In genomic region chr12:36214389-36215148, GRCm38 (mm10) we compare ENCODE assay signal across 11 mouse cellular contexts. TPM values are rescaled to one million over a fixed set of nuclear protein-coding genes. Genes with fewer than 3 reads are reported as not detected.
DNase-seq lines count a peak whose midpoint lies in the region; ATAC-seq and TF ChIP-seq lines count a peak whose summit lies in the region.
"Had no signal": no experiment of that assay in that cellular context is flagged by ENCODE, and none has a peak within 500 bp of the region (broad histone marks: within the 10 kb centered on the region; RNA-seq: fewer than 3 reads in every experiment).

No protein-coding gene starts in this region.

- TF ChIP-seq EP300 in lung, postnatal 0 days (IDR thresholded peaks at IDR 0.05): no peak

- H3K4me3 ChIP-seq in lung, postnatal 0 days (ENCODE audit: low read depth, low read length): no peak overlapping the region
- H3K4me3 ChIP-seq in forebrain, embryonic 12.5 days (replicated peaks): no peak overlapping the region
- no peak overlapping the region for H3K4me3 ChIP-seq in hindbrain, postnatal 0 days (ENCODE audit: low read length)
- H3K4me3 ChIP-seq in neural tube, embryonic 14.5 days (ENCODE audit: low read depth, low read length): no peak overlapping the region
- no peak overlapping the region for H3K4me3 ChIP-seq in cerebellum, adult 2 months (replicated peaks; ENCODE audit: insufficient read depth, low read depth, low read length)
- H3K4me3 ChIP-seq: embryonic facial prominence, embryonic 12.5 days; gastrocnemius, adult 2 months; heart, embryonic 15.5 days had no signal

- no peaks in the 10 kb centered on the region for H3K27me3 ChIP-seq in lung, postnatal 0 days (replicated peaks; ENCODE audit: insufficient read depth, low read length)
- H3K27me3 ChIP-seq in forebrain, embryonic 12.5 days: no peaks in the 10 kb centered on the region
- no peaks in the 10 kb centered on the region for H3K27me3 ChIP-seq in hindbrain, postnatal 0 days (ENCODE audit: insufficient read depth, low read length)
- H3K27me3 ChIP-seq in neural tube, embryonic 14.5 days (ENCODE audit: control insufficient read depth, insufficient read depth, low read length): no peaks in the 10 kb centered on the region
- H3K27me3 ChIP-seq in cerebellum, adult 2 months (ENCODE audit: control insufficient read depth, insufficient read depth, low read length): no peaks in the 10 kb centered on the region
- H3K27me3 ChIP-seq: embryonic facial prominence, embryonic 12.5 days; heart, embryonic 15.5 days had no signal

- H3K4me1 ChIP-seq in lung, postnatal 0 days (ENCODE audit: insufficient read depth, low read depth, low read length): no peaks in the 10 kb centered on the region
- no peaks in the 10 kb centered on the region for H3K4me1 ChIP-seq in forebrain, embryonic 12.5 days
- H3K4me1 ChIP-seq in hindbrain, postnatal 0 days (ENCODE audit: insufficient read depth, low read length): no peaks in the 10 kb centered on the region
- H3K4me1 ChIP-seq in neural tube, embryonic 14.5 days (ENCODE audit: control insufficient read depth, insufficient read depth, low read length): peaks cover 5% of the 10 kb centered on the region; the same call in 1 of the 2 replicates
- H3K4me1 ChIP-seq in cerebellum, adult 2 months (ENCODE audit: control insufficient read depth, insufficient read depth, low read length): no peaks in the 10 kb centered on the region
- H3K4me1 ChIP-seq: heart, embryonic 15.5 days had no signal

- 51% methylated on average over 8 of the region's 8 CpGs for WGBS in lung, postnatal 0 days
- WGBS in forebrain, embryonic 12.5 days: 54% methylated on average over 8 of the region's 8 CpGs
- 42% methylated on average over 8 of the region's 8 CpGs for WGBS in hindbrain, postnatal 0 days
- WGBS in neural tube, embryonic 14.5 days: 45% methylated on average over 8 of the region's 8 CpGs
- 42% methylated on average over 8 of the region's 8 CpGs for WGBS in cerebellum, adult 2 months

- H3K36me3 ChIP-seq in lung, postnatal 0 days (ENCODE audit: insufficient read depth, low read length): no peaks in the 10 kb centered on the region
- no peaks in the 10 kb centered on the region for H3K36me3 ChIP-seq in forebrain, embryonic 12.5 days (replicated peaks)
- H3K36me3 ChIP-seq in hindbrain, postnatal 0 days (ENCODE audit: insufficient read depth, low read length): no peaks in the 10 kb centered on the region
- no peaks in the 10 kb centered on the region for H3K36me3 ChIP-seq in neural tube, embryonic 14.5 days (ENCODE audit: control insufficient read depth, insufficient read depth, low read length)
- H3K36me3 ChIP-seq: embryonic facial prominence, embryonic 12.5 days; heart, embryonic 15.5 days had no signal

- H3K9ac ChIP-seq in lung, postnatal 0 days (replicated peaks; ENCODE audit: low read depth): no peak overlapping the region
- no peak overlapping the region for H3K9ac ChIP-seq in forebrain, embryonic 12.5 days
- H3K9ac ChIP-seq in hindbrain, postnatal 0 days (replicated peaks; ENCODE audit: low read length): no peak overlapping the region
- no peak overlapping the region for H3K9ac ChIP-seq in neural tube, embryonic 14.5 days (replicated peaks; ENCODE audit: low read depth, low read length)
- H3K9ac ChIP-seq: embryonic facial prominence, embryonic 12.5 days; heart, embryonic 15.5 days had no signal

- TF ChIP-seq POLR2A in cerebellum, adult 2 months (IDR thresholded peaks at IDR 0.05; ENCODE audit: borderline replicate concordance, insufficient read depth, low read length): no peak

- no peaks in the 10 kb centered on the region for H3K9me3 ChIP-seq in lung, postnatal 0 days (ENCODE audit: low read length)
- H3K9me3 ChIP-seq in forebrain, embryonic 12.5 days: no peaks in the 10 kb centered on the region
- H3K9me3 ChIP-seq in hindbrain, postnatal 0 days (ENCODE audit: low read length): no peaks in the 10 kb centered on the region
- no peaks in the 10 kb centered on the region for H3K9me3 ChIP-seq in neural tube, embryonic 14.5 days (ENCODE audit: control insufficient read depth, low read length)
- H3K9me3 ChIP-seq: embryonic facial prominence, embryonic 12.5 days; heart, embryonic 15.5 days had no signal

- DNase-seq in lung, postnatal 0 days (ENCODE audit: low spot score): peak; percentile 8
- DNase-seq in lung, postnatal 10 days: no peak
- DNase-seq in hindbrain, postnatal 0 days (ENCODE audit: low spot score): no peak
- DNase-seq in layer of hippocampus, adult 9-11 months: no peak
- DNase-seq in cerebellum, adult 2 months: no peak

- H3K4me2 ChIP-seq in lung, postnatal 0 days (replicated peaks; ENCODE audit: low read depth, low read length): no peak overlapping the region
- H3K4me2 ChIP-seq in forebrain, embryonic 12.5 days: no peak overlapping the region
- H3K4me2 ChIP-seq in hindbrain, postnatal 0 days (ENCODE audit: low read depth, low read length): no peak overlapping the region
- no peak overlapping the region for H3K4me2 ChIP-seq in neural tube, embryonic 14.5 days (ENCODE audit: low read depth, low read length)
- H3K4me2 ChIP-seq: embryonic facial prominence, embryonic 12.5 days; heart, embryonic 15.5 days had no signal

- no peak for TF ChIP-seq CTCF in lung, postnatal 0 days (IDR thresholded peaks at IDR 0.05)
- no peak for TF ChIP-seq CTCF in hindbrain, postnatal 0 days (IDR thresholded peaks at IDR 0.05; ENCODE audit: low read depth)
- TF ChIP-seq CTCF in cerebellum, adult 2 months (IDR thresholded peaks at IDR 0.05; ENCODE audit: borderline replicate concordance, insufficient read depth, low read depth, low read length): no peak

- no peak for ATAC-seq in lung, postnatal 0 days
- peak; percentile 64; the same call in 1 of the 2 replicates for ATAC-seq in forebrain, embryonic 12.5 days (ENCODE audit: low FRiP score)
- ATAC-seq in hindbrain, postnatal 0 days: peak; percentile 57; the same call in 1 of the 2 replicates
- peak; percentile 57; the same call in 1 of the 2 replicates for ATAC-seq in neural tube, embryonic 14.5 days (ENCODE audit: low read depth)

- no peak overlapping the region for H3K27ac ChIP-seq in lung, postnatal 0 days (ENCODE audit: low read length)
- no peak overlapping the region for H3K27ac ChIP-seq in forebrain, embryonic 12.5 days
- H3K27ac ChIP-seq in hindbrain, postnatal 0 days: no peak overlapping the region
- H3K27ac ChIP-seq in neural tube, embryonic 14.5 days (ENCODE audit: low read depth, low read length): no peak overlapping the region
- no peak overlapping the region for H3K27ac ChIP-seq in cerebellum, adult 2 months (ENCODE audit: insufficient read depth, low read length)
- H3K27ac ChIP-seq: embryonic facial prominence, embryonic 12.5 days; gastrocnemius, adult 2 months; heart, embryonic 15.5 days had no signal

RNA-seq across cellular contexts. Expression of gene Lrrc72, which starts 38.6 kb away (rescaled TPM):
- not detected in 2 replicates for polyA plus RNA-seq in lung, postnatal 0 days (2015; fragmentation: Nextera tagmentation; extraction: Ambion mirVana)
- not detected in 2 replicates for polyA plus RNA-seq in forebrain, embryonic 12.5 days (2016; fragmentation: Nextera tagmentation; extraction: Ambion mirVana)
- not detected in 2 replicates for total RNA-seq in hindbrain, postnatal 0 days (2014; rRNA removed)
- not detected in 2 replicates for polyA plus RNA-seq in hindbrain, postnatal 0 days (2015; fragmentation: Nextera tagmentation; extraction: Ambion mirVana)
- polyA plus RNA-seq in neural tube, embryonic 14.5 days (2014; fragmentation: Nextera tagmentation; extraction: Ambion mirVana): not detected in 2 replicates
- not detected in 2 replicates for polyA plus RNA-seq in cerebellum, adult 2 months (2012; rRNA removed)
- total RNA-seq: gastrocnemius, adult 2 months; layer of hippocampus, postnatal 14 days had no signal
- polyA plus RNA-seq: embryonic facial prominence, embryonic 12.5 days; heart, embryonic 15.5 days had no signal

RNA-seq across cellular contexts. Expression of gene Bzw2, which starts 56.7 kb away (rescaled TPM):
- polyA plus RNA-seq in lung, postnatal 0 days (2015; fragmentation: Nextera tagmentation; extraction: Ambion mirVana): 43.4 and 44.2 TPM in 2 replicates
- 309 and 332 TPM in 2 replicates for polyA plus RNA-seq in forebrain, embryonic 12.5 days (2016; fragmentation: Nextera tagmentation; extraction: Ambion mirVana)
- total RNA-seq in hindbrain, postnatal 0 days (2014; rRNA removed): 156 and 184 TPM in 2 replicates
- 254 and 263 TPM in 2 replicates for polyA plus RNA-seq in hindbrain, postnatal 0 days (2015; fragmentation: Nextera tagmentation; extraction: Ambion mirVana)
- 425 and 430 TPM in 2 replicates for polyA plus RNA-seq in neural tube, embryonic 14.5 days (2014; fragmentation: Nextera tagmentation; extraction: Ambion mirVana)
- 35.3 and 36.9 TPM in 2 replicates for polyA plus RNA-seq in cerebellum, adult 2 months (2012; rRNA removed)

RNA-seq across cellular contexts. Expression of gene Ankmy2, which starts 57.7 kb away (rescaled TPM):
- polyA plus RNA-seq in lung, postnatal 0 days (2015; fragmentation: Nextera tagmentation; extraction: Ambion mirVana): 21.4 and 24.1 TPM in 2 replicates
- polyA plus RNA-seq in forebrain, embryonic 12.5 days (2016; fragmentation: Nextera tagmentation; extraction: Ambion mirVana): 32.1 and 34.2 TPM in 2 replicates
- total RNA-seq in hindbrain, postnatal 0 days (2014; rRNA removed): 51.0 and 56.3 TPM in 2 replicates
- 72.1 and 74.1 TPM in 2 replicates for polyA plus RNA-seq in hindbrain, postnatal 0 days (2015; fragmentation: Nextera tagmentation; extraction: Ambion mirVana)
- 84.6 and 87.6 TPM in 2 replicates for polyA plus RNA-seq in neural tube, embryonic 14.5 days (2014; fragmentation: Nextera tagmentation; extraction: Ambion mirVana)
- 39.4 and 41.2 TPM in 2 replicates for polyA plus RNA-seq in cerebellum, adult 2 months (2012; rRNA removed)
